Mouse (Mus musculus) liver, embryonic 12.5 days (tissue): ENCODE data around the gene Aco2. TPM values are rescaled to one million over a fixed set of nuclear protein-coding genes. Genes with fewer than 3 reads are reported as not detected.
A peak's percentile ranks its signal among the peaks of the same experiment; 100 is the strongest.

Source experiments
- ATAC-seq: fragments of 200-750 bp; cut with Nextera tagmentation; 2 replicates; pipeline ENCODE4 v1.8.0; 2017; ENCODE audit warnings: moderate number of reproducible peaks, mild to moderate bottlenecking, moderate library complexity
- H3K27ac ChIP-seq: fragments of 300-500 bp; sonication (generic); 2 replicates; pipeline ENCODE4 v1.5.1; 2016; ENCODE audit warnings: mild to moderate bottlenecking
- H3K27me3 ChIP-seq: fragments of 300-500 bp; sonication (generic); replicated peaks from 2 replicates; pipeline ENCODE4 v1.6.1; 2016; ENCODE audit warnings: mild to moderate bottlenecking, moderate library complexity
- H3K36me3 ChIP-seq: fragments of 300-500 bp; sonication (generic); 2 replicates; pipeline ENCODE4 v1.6.1; 2016; ENCODE audit warnings: mild to moderate bottlenecking, moderate library complexity
- H3K4me1 ChIP-seq: fragments of 300-500 bp; sonication (generic); 2 replicates; pipeline ENCODE4 v1.6.1; 2016
- H3K4me2 ChIP-seq: fragments of 300-500 bp; sonication (generic); 2 replicates; pipeline ENCODE4 v1.6.1; 2016; ENCODE audit warnings: mild to moderate bottlenecking, moderate library complexity
- H3K4me3 ChIP-seq: fragments of 300-500 bp; sonication (generic); 2 replicates; pipeline ENCODE4 v1.5.1; 2016; ENCODE audit warnings: mild to moderate bottlenecking, moderate library complexity
- H3K9ac ChIP-seq: fragments of 300-500 bp; sonication (generic); 2 replicates; pipeline ENCODE4 v1.6.1; 2016; ENCODE audit warnings: mild to moderate bottlenecking, moderate library complexity
- H3K9me3 ChIP-seq: fragments of 300-500 bp; sonication (generic); replicated peaks from 2 replicates; pipeline ENCODE4 v1.6.1; 2016; ENCODE audit warnings: mild to moderate bottlenecking, moderate library complexity
- WGBS: fragments of 180-500 bp; shearing (Covaris S2); methylation state at CpG from one replicate; pipeline ENCODE4 v1.1.7; 2016; ENCODE audit not compliant: insufficient replicate concordance; 5-methylcytosine and 5-hydroxymethylcytosine counted together
- polyA plus RNA-seq: library from polyadenylated mRNA; unstranded; fragments of >200 nt; fragmentation: Nextera tagmentation; extraction: Ambion mirVana; gene quantifications from 2 replicates; pipeline ENCODE4 v1.2.1, GENCODE M21; 2016

The Aco2 gene
- polyA plus RNA-seq, 1 experiment from 2014 or later = 132 TPM

DNA sequence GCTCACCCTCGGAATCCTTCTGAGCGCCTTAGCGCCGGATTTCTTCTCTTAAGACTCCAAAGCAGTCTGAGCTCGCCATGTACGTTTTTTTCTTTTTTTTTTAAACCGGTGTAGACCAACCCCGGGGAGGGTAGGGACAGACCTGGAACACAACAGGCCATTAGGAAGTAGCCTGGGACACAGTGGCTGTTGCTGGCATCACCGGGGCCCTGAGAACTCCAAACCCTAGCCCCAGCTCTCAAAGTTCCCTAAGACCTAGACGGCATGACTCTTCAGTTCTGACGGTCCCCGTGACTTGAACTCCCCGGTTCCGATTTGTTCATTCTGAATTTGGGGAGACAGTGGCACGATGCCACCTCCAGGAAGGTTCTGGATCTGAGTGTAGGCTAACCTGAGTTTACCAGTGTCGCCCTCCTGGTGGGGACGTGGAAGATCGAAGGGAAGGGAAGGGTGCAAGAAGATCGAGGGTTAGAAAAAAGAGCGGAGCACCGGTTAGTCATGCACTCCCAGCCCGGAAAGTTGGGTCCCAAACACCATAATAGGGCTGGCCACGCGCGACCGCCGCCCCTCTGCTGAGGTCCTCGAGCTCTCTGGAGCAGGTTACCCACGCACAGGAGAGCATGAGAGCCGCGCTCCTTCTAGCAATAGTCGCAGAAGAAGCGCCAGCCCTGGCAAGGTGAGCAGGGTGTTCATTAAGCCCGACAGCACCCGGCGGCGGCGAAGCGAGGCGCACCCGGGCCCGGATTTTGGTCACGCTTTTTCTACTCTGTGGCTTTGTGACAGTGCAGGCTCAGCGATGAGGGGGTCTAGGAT, 13.4 kb upstream of the Aco2 start, which contains the start of gene Tob2:
Gene Tob2, minus strand, starts transcription at position 280 of the 813 bp plus-strand sequence.
- peak; percentile 3; the same call in 1 of the 2 replicates for ATAC-seq
- peaks cover 50% of the 10 kb centered on the region for H3K4me1 ChIP-seq

DNA sequence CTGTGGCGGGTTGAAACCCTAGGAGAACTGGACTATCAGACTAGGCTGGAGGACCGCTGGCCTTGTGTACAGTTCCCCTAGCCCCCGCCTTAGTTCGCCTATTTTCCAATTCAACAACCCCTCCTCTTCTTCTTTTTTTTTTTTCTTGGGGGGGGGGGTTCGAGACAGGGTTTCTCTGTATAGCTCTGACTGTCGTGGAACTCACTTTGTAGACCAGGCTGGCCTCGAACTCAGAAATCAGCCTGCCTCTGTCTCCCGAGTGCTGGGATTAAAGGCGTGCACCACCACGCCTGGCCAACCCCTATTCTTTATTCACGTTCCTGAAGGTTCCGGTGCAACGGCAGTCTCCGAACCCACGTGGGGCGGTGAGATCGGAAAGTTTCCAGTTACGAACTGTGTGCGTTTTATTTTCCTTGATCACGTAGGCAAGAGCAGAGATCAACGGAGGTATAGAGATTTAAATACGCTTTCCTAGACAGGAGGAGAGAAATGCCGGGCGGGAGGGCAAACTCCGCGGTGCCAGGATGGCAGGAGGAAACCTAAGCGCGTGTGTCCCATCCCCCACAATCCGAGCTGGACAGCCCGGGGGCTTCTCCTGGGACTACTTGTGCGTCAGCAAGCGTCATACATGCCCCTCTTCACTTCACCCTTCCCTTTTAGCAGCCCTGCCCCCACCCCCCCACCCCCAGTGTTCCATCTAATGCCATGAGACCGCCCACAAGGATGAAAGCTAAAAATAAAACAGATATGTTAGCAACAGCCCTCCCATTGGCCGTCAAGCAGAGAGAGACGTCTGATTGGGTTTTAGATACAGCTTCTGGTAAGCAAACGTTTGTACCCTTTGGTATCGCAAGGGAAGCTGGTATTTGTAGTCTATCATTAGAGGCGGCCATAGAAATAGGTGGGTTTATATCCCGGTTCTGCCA, 12.5 kb upstream of the Aco2 start:
- peaks cover 48% of the 10 kb centered on the region for H3K4me1 ChIP-seq
- peak; percentile 65 for ATAC-seq

More for the DNA sequence above, 13.4 kb upstream of the Aco2 start, which contains the start of gene Tob2:
- peak within 1 kb of the TSS; percentile 83 for H3K4me3 ChIP-seq
- WGBS = under 1% methylated on average over 44 of the region's 44 CpGs
- H3K4me2 ChIP-seq = peak within 1 kb of the TSS; percentile 89
- peak within 1 kb of the TSS; percentile 92 for H3K9ac ChIP-seq
- no peaks in the 10 kb centered on the region for H3K9me3 ChIP-seq
- H3K27me3 ChIP-seq = no peaks in the 10 kb centered on the region
- H3K27ac ChIP-seq = peak within 1 kb of the TSS; percentile 92
- H3K36me3 ChIP-seq = peaks cover 14% of the 10 kb centered on the region

DNA sequence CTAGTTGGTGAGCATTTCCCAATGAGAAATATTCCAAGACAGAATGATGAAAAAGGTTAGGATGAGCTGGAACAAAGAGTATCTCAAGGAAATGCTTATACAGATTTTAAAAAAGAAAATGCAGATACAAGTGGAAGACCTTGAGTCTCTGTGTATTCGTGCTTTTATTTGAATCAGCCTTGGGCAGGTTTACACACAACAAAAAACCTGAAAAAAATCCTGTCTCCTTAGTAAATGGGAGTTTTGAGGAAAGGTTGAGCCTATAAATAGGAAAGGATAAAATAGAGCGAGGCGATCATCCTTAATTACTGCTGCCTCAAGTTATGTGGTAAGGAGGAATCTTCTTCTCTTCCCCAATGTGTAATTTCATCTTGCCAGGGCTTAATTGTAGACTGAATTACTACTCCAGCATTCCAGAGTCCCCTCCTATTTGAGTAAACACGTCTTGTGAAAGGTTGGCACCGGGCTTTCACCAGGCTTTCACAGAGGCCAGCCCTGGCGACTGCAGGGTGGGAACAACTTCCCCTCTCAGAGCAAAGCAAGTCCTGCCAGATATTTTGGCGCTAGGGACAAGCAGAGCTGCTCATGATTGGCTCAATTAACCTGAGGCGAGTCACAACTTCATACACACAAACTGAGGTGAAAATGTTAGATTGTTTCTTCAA, 11.5 kb upstream of the Aco2 start:
- Histone ChIP-seq H3K4me2 (peak overlapping the region; percentile 89), H3K27me3 (no peaks in the 10 kb centered on the region), H3K4me3 (peak overlapping the region; percentile 83), H3K4me1 (peaks cover 38% of the 10 kb centered on the region), H3K9ac (no peak overlapping the region; the same call in 1 of the 2 replicates), H3K27ac (peak overlapping the region; percentile 71), H3K36me3 (peaks cover 21% of the 10 kb centered on the region), H3K9me3 (no peaks in the 10 kb centered on the region)
- WGBS = 34% methylated on average over 8 of the region's 8 CpGs
- ATAC-seq = no peak

More for the DNA sequence above, 12.5 kb upstream of the Aco2 start:
- WGBS = under 1% methylated on average over 39 of the region's 39 CpGs
- Histone ChIP-seq H3K9ac (peak overlapping the region; percentile 92), H3K4me2 (peak overlapping the region; percentile 89), H3K9me3 (no peaks in the 10 kb centered on the region), H3K4me3 (peak overlapping the region; percentile 83), H3K27me3 (no peaks in the 10 kb centered on the region), H3K27ac (peak overlapping the region; percentile 92), H3K36me3 (peaks cover 14% of the 10 kb centered on the region)

DNA sequence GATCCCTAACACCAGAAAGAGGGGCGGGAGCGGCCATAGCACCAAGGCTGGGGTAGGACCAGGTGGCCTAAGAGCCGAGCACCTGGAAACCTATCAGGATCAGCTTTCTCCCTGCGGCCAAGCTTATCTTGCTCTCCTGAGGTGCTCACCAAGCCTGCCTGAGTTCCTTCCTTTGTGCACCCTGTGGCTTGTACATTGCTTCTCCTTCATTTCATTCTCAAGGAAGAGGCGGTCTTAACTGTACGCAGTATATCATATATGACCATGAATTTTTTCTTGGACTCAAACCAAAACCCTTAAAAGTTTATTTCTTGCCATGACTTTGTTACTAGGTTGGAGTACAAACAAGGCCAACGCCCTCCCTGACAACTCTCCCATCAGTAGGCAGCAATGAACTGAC, 7.9 kb upstream of the Aco2 start:
- H3K9me3 ChIP-seq = no peaks in the 10 kb centered on the region
- no peaks in the 10 kb centered on the region for H3K27me3 ChIP-seq
- peaks cover 27% of the 10 kb centered on the region for H3K4me1 ChIP-seq
- no peak overlapping the region for H3K4me2 ChIP-seq
- no peak overlapping the region for H3K9ac ChIP-seq
- H3K4me3 ChIP-seq = no peak overlapping the region
- 0 out of 2 replicates have a peak overlapping the region, but pooled peaks have one; percentile 36 for H3K27ac ChIP-seq
- peaks cover 57% of the 10 kb centered on the region for H3K36me3 ChIP-seq
- WGBS = 78% methylated on average over 7 of the region's 7 CpGs
- no peak for ATAC-seq

DNA sequence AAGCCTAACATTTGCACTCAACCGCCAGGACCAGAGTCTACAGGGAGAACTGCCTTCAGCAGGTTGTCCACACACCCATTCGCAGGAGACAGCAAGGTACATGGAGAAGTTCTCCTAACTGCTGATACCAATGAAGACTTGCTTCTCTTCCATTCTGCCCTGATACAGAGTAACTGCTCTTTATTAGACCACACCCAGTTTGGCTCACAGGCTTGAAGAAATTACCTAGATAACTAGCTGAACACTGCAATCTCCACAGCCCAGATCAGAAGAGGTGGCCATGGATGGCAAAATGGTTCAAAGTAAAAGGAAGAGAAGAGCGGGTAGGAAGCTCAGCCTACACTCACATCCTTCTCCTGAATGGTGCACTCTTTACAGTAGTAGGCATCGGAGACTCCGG, 2.1 kb upstream of the Aco2 start:
- WGBS = 68% methylated on average over 5 of the region's 5 CpGs
- Histone ChIP-seq H3K27me3 (no peaks in the 10 kb centered on the region), H3K4me3 (peak overlapping the region; percentile 93), H3K4me2 (peak overlapping the region; percentile 88), H3K27ac (peak overlapping the region; percentile 96), H3K9ac (peak overlapping the region; percentile 85), H3K36me3 (peaks cover 60% of the 10 kb centered on the region), H3K9me3 (no peaks in the 10 kb centered on the region), H3K4me1 (peaks cover 44% of the 10 kb centered on the region)
- ATAC-seq = peak; percentile 68

DNA sequence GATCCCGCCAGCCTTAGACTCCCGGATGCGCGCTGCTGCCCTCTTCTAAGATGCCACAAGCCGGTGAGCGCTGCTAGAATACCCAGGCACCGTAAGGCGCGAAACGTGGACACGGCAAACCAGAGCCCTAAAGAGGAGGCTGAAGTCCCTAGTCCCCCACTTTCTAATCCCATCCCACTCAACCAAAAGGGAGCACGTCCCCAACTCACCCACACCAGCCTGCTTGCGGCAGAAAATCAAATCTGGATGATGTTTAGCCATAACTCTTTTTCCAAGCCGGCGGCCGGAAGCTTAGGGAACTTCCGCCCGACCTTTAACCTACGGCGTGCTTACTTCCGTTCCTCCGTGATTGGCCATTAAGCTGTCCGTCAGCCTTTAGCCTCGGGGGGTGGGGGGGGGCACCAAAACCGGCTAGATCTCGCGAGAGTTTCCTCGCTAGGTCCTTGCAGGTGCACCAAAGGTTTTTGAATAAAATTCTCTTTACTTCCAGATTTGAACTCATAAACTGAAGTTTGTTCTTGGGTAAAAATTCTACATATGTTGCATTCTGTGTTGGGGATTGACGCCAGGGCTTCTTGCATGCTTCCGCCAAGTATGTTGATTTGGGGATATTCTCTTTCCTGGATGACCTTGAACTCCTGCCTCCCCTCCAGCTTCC, 376 bp upstream of the Aco2 start, which contains the start of gene Phf5a:
Gene Phf5a, minus strand, starts transcription at position 308 of the 658 bp plus-strand sequence.
- Histone ChIP-seq H3K4me3 (peak within 1 kb of the TSS; percentile 93), H3K27ac (peak within 1 kb of the TSS; percentile 96), H3K36me3 (peaks cover 43% of the 10 kb centered on the region), H3K27me3 (no peaks in the 10 kb centered on the region), H3K9me3 (no peaks in the 10 kb centered on the region), H3K4me1 (peaks cover 49% of the 10 kb centered on the region), H3K4me2 (peak within 1 kb of the TSS; percentile 88), H3K9ac (peak within 1 kb of the TSS; percentile 85)
- WGBS = under 1% methylated on average over 30 of the region's 30 CpGs
- peak; percentile 85 for ATAC-seq

DNA sequence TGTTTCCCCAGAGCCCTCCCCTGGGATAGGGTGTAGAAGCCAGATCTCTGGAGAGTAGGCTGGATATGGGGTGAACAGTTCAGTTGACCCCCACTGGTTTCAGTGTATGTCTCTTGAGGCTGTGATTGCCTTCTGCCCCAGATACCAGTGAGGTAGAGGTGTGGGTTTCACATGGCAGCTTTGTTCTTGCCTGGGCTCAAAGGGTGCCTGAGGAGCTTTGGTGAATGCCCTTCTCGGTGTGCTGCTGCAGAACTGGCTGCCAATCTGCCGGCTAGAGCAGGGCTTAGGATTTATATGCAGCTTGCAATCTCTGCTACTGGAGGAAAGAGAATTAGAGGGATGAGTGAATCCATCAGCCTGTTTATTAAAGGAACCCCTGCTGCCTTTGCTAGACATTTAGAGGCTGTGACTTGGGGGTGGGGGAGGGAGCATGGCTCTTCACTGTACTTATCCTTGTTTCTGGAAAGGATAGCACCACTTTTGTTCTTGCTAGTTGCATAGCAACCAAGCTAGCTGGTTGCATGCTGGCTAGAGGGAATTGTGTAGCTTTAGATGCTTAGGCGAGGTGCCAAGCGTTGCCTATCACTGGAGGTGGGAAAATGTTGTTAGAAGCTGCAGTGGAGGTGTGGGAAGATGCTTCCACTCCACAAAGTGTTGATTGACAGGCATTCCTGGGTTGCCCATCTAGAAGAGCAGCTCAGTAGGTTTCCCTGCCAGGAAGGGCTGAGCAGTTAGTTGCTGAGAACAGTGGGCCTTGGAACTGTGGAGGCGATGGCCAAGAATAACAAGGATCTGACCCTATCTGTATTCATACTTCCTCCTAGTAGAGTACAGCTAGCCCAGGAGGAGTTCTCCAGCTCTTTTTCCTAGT, 7.7 kb downstream of the Aco2 start:
- Histone ChIP-seq H3K36me3 (peaks cover 14% of the 10 kb centered on the region; the same call in 1 of the 2 replicates), H3K4me1 (peaks cover 48% of the 10 kb centered on the region), H3K9me3 (no peaks in the 10 kb centered on the region), H3K27ac (no peak overlapping the region), H3K4me2 (no peak overlapping the region), H3K27me3 (no peaks in the 10 kb centered on the region), H3K9ac (no peak overlapping the region), H3K4me3 (no peak overlapping the region)
- WGBS = 71% methylated on average over 5 of the region's 5 CpGs
- no peak for ATAC-seq

DNA sequence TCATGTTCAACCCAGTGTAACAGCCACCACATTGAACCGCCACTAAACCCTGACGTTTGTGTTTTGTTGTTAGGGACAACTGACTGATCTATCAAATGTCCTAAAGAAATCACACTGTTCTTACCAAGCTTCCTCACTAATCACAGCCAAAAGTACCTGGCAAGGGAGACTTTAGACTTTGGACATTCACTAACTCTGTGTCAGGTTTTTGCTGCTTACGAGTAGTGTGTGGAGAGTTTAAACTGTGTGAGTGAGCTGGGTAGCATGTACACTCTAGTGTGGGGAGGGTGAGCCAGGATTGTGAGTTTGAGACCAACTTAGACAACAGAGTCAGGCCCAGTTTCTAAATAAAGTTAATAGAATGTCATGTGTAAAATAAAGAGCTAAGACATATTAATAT, 10.2 kb downstream of the Aco2 start:
- Histone ChIP-seq H3K27ac (0 out of 2 replicates have a peak overlapping the region, but pooled peaks have one; percentile 22), H3K4me2 (no peak overlapping the region), H3K9ac (no peak overlapping the region), H3K4me3 (no peak overlapping the region), H3K36me3 (peaks cover 20% of the 10 kb centered on the region), H3K27me3 (no peaks in the 10 kb centered on the region), H3K4me1 (peaks cover 43% of the 10 kb centered on the region), H3K9me3 (no peaks in the 10 kb centered on the region)
- no peak for ATAC-seq
- WGBS = 77% methylated on average over 3 of the region's 3 CpGs

DNA sequence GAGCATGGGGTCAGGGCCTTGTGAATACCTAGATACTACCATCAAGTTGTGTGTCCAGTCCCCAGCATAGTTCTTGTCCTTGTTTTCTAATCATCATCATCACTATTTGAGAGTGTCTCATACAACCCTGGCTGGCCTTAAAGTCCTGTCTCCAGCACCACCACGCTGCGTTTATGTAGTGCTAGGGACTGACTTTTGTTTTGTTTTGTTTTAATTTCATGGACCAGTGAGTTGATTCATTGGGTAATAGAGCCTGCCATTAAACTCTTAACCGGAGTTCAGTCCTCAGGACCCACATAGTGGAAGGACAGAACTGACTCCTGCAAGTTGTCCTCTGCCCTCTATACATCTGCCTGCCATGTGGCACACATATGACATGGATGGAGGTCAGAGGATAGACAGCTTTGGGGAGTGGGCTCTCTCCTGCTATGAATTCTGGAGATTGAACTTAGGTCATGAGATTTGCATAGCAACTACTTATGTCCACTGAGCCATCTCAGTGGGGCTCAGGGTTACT, 13.4 kb downstream of the Aco2 start:
- peaks cover 41% of the 10 kb centered on the region for H3K4me1 ChIP-seq
- no peak overlapping the region for H3K4me2 ChIP-seq
- no peak overlapping the region for H3K9ac ChIP-seq
- no peaks in the 10 kb centered on the region for H3K9me3 ChIP-seq
- no peak for ATAC-seq
- H3K36me3 ChIP-seq = peaks cover 50% of the 10 kb centered on the region
- no peaks in the 10 kb centered on the region for H3K27me3 ChIP-seq
- H3K27ac ChIP-seq = no peak overlapping the region
- WGBS = 87% methylated on average over 3 of the region's 3 CpGs
- no peak overlapping the region for H3K4me3 ChIP-seq

DNA sequence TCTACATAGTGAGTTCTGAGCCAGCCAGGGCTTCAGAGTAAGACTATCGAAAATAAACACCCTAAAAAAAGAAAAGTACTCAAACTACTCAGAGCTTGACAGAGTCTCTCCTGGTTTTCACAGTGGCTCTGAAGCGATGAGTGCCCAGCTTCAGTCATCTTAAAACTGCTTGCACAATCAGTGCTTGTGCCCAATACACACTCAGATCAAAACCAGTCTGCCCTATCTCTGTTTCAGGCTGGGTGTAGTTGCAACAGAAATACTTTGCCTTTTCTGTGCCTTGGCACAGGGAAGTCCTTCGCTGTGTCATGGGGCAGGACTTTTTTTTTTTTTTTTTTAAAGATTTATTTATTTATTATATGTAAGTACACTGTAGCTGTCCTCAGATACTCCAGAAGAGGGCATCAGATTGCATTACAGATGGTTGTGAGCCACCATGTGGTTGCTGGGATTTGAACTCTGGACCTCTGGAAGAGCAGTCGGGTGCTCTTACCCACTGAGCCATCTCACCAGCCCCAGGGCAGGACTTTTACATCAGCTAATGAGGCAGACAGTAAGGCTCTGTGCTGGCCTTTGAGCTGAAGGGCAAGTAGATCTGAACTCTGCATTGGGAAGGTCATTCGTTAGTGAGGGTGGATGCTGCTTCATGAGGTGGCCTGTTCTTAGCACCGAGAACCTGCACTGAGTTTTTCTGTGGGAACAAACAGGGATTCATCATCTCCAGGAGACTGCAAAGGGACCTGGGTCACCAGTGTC, 14.9 kb downstream of the Aco2 start:
- H3K9ac ChIP-seq = no peak overlapping the region
- H3K4me2 ChIP-seq = no peak overlapping the region
- 88% methylated on average over 6 of the region's 6 CpGs for WGBS
- no peaks in the 10 kb centered on the region for H3K9me3 ChIP-seq
- H3K4me1 ChIP-seq = peaks cover 50% of the 10 kb centered on the region
- H3K36me3 ChIP-seq = peaks cover 59% of the 10 kb centered on the region
- H3K27me3 ChIP-seq = no peaks in the 10 kb centered on the region
- H3K27ac ChIP-seq = no peak overlapping the region
- ATAC-seq = no peak
- no peak overlapping the region for H3K4me3 ChIP-seq
